Mouse (Mus musculus) heart, embryonic 10.5 days (tissue): ENCODE results near the gene Lgals2. TPM values are rescaled to one million over a fixed set of nuclear protein-coding genes. Genes with fewer than 3 reads are reported as not detected.

Source experiments
- DNase-seq: peaks from one replicate; pipeline ENCODE4 v3.0.0-alpha.2; 2017; ENCODE audit warnings: low spot score
- H3K27ac ChIP-seq: fragments of 300-500 bp; sonication (generic); 2 replicates; pipeline ENCODE4 v1.5.1; 2016; ENCODE audit warnings: mild to moderate bottlenecking
- H3K27me3 ChIP-seq: fragments of 300-500 bp; sonication (generic); 2 replicates; pipeline ENCODE4 v1.6.1; 2016; ENCODE audit warnings: mild to moderate bottlenecking; ENCODE audit not compliant: poor library complexity, insufficient read depth, severe bottlenecking
- H3K36me3 ChIP-seq: fragments of 300-500 bp; sonication (generic); 2 replicates; pipeline ENCODE4 v1.6.1; 2016; ENCODE audit warnings: mild to moderate bottlenecking, moderate library complexity
- H3K4me1 ChIP-seq: fragments of 300-500 bp; sonication (generic); 2 replicates; pipeline ENCODE4 v1.6.1; 2016; ENCODE audit warnings: mild to moderate bottlenecking
- H3K4me3 ChIP-seq: fragments of 300-500 bp; sonication (generic); 2 replicates; pipeline ENCODE4 v1.5.1; 2016; ENCODE audit warnings: mild to moderate bottlenecking, moderate library complexity
- H3K9me3 ChIP-seq: fragments of 300-500 bp; sonication (generic); 2 replicates; pipeline ENCODE4 v1.6.1; 2016; ENCODE audit warnings: mild to moderate bottlenecking, moderate library complexity
- WGBS: fragments of 180-500 bp; shearing (Covaris S2); methylation state at CpG from one replicate; pipeline ENCODE4 v1.1.7; 2016; 5-methylcytosine and 5-hydroxymethylcytosine counted together
- polyA plus RNA-seq: library from polyadenylated mRNA; unstranded; fragments of >200 nt; fragmentation: Nextera tagmentation; extraction: Ambion mirVana; gene quantifications from 2 replicates; pipeline ENCODE4 v1.2.1, GENCODE M21; 2016

The Lgals2 gene
- polyA plus RNA-seq = 2.2 TPM in 1 of 2 replicates, not detected in the other

DNA sequence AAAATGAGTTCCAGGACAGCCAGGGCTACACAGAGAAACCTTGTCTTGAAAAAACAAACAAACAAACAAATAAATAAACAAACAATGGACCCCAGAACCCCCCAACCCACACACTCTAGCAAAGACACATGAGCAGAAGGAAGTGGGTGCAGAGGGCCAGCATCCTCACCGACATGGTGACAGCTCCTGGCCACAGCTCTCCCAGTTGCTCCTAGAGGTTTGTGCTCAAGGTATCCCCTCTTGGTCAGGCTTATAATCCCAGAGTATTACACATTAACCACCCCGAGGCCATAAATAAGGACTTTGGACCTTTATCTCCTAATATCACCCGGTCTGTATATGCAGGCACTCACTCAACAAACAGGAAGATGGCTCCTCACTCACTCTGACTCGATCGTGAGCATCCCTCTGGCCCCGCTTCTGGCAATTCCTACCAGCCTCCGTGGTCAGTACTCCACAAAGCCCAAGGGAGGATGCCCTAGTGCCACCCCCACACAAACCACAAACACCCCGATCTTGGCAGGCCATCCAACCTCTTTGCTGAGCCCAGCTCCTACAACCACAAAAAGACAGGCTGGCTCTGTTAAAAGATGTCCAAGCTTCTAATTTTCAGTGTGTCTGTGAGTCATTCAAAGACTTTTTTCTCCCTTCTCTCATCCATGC lies at the start of gene Lgals2:
Gene Lgals2, minus strand, starts transcription at position 227 of the 663 bp plus-strand sequence.
- H3K9me3 ChIP-seq = no peaks in the 10 kb centered on the region
- no peaks in the 10 kb centered on the region for H3K36me3 ChIP-seq
- H3K27me3 ChIP-seq = 0 out of 2 replicates have a peak, but pooled peaks cover 4% of the 10 kb centered on the region
- no peak for DNase-seq
- H3K4me1 ChIP-seq = peaks cover 41% of the 10 kb centered on the region
- WGBS = 75% methylated on average over 8 of the region's 8 CpGs
- H3K4me3 ChIP-seq = no peak within 1 kb of the TSS
- H3K27ac ChIP-seq = no peak within 1 kb of the TSS

DNA sequence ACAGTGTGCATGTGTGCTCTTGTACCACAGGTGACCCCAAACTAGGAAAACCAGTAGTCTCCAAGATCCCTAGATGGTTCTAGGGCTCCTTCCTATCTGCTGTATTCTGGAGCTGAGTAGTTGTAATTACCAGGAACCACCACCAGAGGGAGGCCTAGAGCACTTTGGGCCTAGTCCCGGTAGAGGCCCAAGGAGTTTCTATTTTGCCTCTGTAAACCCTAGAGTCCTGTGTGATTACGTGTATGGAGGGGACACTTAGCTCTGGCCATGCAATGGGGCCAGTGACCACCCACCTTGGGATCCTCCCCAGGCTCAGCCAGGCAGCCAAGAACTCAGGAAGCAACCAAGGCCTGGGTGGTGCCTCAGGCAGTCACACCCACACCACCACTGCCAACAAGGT lies 47.9 kb upstream of the Lgals2 start:
- H3K36me3 ChIP-seq = peaks cover 67% of the 10 kb centered on the region
- H3K9me3 ChIP-seq = no peaks in the 10 kb centered on the region
- H3K4me1 ChIP-seq = peaks cover 37% of the 10 kb centered on the region
- H3K4me3 ChIP-seq = no peak overlapping the region
- H3K27ac ChIP-seq = no peak overlapping the region
- DNase-seq = no peak
- no peaks in the 10 kb centered on the region for H3K27me3 ChIP-seq
- 10% methylated on average over 2 of the region's 2 CpGs for WGBS

GRCm38 (mm10) chr15:78901422-78901789 lies 46.1 kb upstream of the Lgals2 start:
- peak overlapping the region; percentile 83 for H3K4me3 ChIP-seq
- WGBS = 54% methylated on average over 8 of the region's 8 CpGs
- DNase-seq = no peak
- H3K27ac ChIP-seq = peak overlapping the region; percentile 92
- no peaks in the 10 kb centered on the region for H3K9me3 ChIP-seq
- no peaks in the 10 kb centered on the region for H3K27me3 ChIP-seq
- peaks cover 49% of the 10 kb centered on the region for H3K36me3 ChIP-seq
- H3K4me1 ChIP-seq = peaks cover 56% of the 10 kb centered on the region

DNA sequence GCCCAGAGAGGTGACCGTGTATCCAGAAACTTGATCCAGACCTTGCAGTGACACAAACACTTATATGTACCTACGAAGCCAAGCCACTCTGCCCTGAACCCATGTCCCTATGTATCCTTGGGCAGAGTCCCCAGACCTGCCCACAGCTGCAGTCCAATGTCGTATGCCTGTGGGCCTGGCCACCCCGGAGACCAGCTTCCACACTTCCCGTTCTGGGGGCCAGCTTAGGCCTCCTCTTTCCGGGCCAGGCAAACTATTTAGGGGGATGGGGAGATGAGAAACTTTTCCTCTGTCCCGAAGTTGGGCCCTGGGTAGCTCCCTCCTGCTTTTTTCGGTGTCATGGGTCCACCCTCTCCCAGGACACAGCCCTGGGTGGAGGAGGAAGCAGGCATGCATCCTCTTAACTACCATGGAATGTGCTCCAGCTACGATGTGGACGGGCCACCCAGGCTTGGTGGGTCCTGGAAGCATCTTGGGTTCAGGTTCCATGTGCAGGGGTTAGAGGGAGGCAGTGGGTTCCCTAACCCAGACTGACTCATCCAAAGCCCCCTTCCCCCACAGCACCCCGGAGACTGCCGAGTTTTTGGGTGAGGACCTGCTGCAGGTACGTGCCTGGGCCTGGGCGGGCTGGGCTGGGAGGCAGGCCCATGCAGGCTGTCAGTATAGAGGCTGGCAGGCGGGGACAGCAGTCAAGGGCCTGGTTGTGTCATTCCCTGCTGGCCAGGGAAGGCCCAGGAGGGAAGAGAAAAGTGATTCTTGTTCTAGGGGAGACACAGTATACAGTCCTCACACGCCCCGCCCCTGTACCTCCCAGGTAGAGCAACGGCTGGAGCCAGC lies 45.5 kb upstream of the Lgals2 start:
- peaks cover 62% of the 10 kb centered on the region for H3K4me1 ChIP-seq
- H3K36me3 ChIP-seq = peaks cover 46% of the 10 kb centered on the region
- peak overlapping the region; percentile 92 for H3K27ac ChIP-seq
- WGBS = 17% methylated on average over 18 of the region's 18 CpGs
- H3K9me3 ChIP-seq = no peaks in the 10 kb centered on the region
- peak overlapping the region; percentile 83 for H3K4me3 ChIP-seq
- H3K27me3 ChIP-seq = no peaks in the 10 kb centered on the region
- DNase-seq = no peak

- Histone ChIP-seq H3K9me3 (no peaks in the 10 kb centered on the region), H3K4me3 (peak within 1 kb of the TSS; percentile 83), H3K27ac (peak within 1 kb of the TSS; percentile 92), H3K36me3 (peaks cover 41% of the 10 kb centered on the region), H3K4me1 (peaks cover 70% of the 10 kb centered on the region), H3K27me3 (no peaks in the 10 kb centered on the region)
- WGBS = under 1% methylated on average over 47 of the region's 47 CpGs
- peak; percentile 91 for DNase-seq
These were observed 44.6 kb upstream of the Lgals2 start, which contains the start of gene Sh3bp1 for GRCm38 (mm10) chr15:78899740-78900584. Sh3bp1 (plus strand) TSS chr15:78899768.

DNA sequence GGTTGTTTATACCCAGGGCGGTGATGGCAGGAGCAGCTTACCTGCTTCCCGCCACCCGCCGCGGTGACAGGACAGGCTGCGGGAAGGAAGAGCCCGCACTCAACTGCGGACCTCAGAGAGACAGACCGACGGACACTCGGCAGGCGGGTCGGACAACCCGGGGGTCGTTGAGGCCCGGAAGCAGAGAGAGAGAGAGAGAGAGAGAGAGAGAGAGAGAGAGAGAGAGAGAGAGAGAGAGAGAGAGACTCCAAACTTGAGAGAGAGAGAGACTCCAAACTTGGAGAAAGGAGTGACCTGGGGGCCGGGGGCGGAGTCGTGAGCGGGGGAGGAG lies 44.0 kb upstream of the Lgals2 start, which contains the start of gene Gm49510:
Gene Gm49510, plus strand, starts transcription at position 259 of the 331 bp plus-strand sequence.
- Histone ChIP-seq H3K27me3 (no peaks in the 10 kb centered on the region), H3K4me1 (peaks cover 76% of the 10 kb centered on the region), H3K27ac (peak within 1 kb of the TSS; percentile 92), H3K4me3 (peak within 1 kb of the TSS; percentile 83), H3K9me3 (no peaks in the 10 kb centered on the region), H3K36me3 (peaks cover 35% of the 10 kb centered on the region)
- 1% methylated on average over 20 of the region's 20 CpGs for WGBS
- DNase-seq = no peak

DNA sequence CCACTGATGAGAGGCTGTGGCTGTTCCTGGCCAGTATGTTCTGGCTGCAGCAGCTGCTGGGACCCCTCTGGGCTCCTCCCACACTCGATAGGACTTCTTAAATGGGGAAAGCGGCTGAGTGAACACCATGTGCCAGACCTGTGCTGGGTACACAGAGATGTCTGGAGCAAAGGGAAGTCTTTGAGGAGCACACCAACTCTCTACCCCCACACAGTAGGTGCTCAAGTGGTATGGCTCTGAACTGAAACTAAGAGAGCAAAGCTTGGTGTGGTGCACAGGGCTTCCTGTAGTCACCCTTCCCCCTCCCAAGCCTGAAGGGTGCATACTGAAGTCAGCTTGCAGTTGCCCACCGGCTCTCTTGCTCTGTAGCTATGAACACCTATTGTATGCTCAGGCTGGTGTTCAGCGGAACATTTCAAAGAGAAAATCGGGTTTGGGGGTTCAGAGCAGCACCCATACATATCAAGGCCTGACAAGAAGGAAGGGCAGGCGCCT lies 43.2 kb upstream of the Lgals2 start:
- Histone ChIP-seq H3K27me3 (no peaks in the 10 kb centered on the region), H3K9me3 (no peaks in the 10 kb centered on the region), H3K4me1 (peaks cover 84% of the 10 kb centered on the region), H3K36me3 (peaks cover 34% of the 10 kb centered on the region), H3K27ac (peak overlapping the region; percentile 92), H3K4me3 (peak overlapping the region; percentile 83)
- no peak for DNase-seq
- 36% methylated on average over 6 of the region's 6 CpGs for WGBS

DNA sequence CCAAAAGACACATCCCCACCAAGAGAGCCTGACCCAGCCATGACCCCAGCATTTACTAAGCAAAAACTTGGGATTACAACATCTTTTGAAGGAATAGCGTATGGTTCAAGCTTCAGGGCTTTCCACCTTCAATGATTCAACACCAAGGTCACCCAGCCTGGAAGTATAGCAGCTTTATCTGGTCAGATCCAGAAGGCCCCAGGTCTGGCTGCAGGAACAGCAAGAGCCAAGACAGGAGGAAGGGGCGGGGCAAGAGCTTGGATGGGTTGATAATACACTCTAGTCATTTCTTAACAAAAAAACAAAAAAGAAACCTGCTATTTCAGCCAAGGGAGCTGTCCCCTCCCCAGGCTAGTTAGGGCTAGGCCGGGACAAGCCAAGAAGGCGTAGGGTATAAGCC lies 42.2 kb upstream of the Lgals2 start:
- Histone ChIP-seq H3K36me3 (peaks cover 35% of the 10 kb centered on the region), H3K4me3 (no peak overlapping the region), H3K4me1 (peaks cover 91% of the 10 kb centered on the region), H3K27ac (peak overlapping the region; percentile 92), H3K27me3 (no peaks in the 10 kb centered on the region), H3K9me3 (no peaks in the 10 kb centered on the region)
- 74% methylated on average over 4 of the region's 4 CpGs for WGBS
- DNase-seq = no peak

- 76% methylated on average over 3 of the region's 3 CpGs for WGBS
- H3K4me3 ChIP-seq = no peak overlapping the region
- H3K4me1 ChIP-seq = peaks cover 93% of the 10 kb centered on the region
- no peaks in the 10 kb centered on the region for H3K9me3 ChIP-seq
- peak overlapping the region; percentile 92 for H3K27ac ChIP-seq
- H3K27me3 ChIP-seq = no peaks in the 10 kb centered on the region
- DNase-seq = peak; percentile 90
- peaks cover 38% of the 10 kb centered on the region for H3K36me3 ChIP-seq
These were observed 40.8 kb upstream of the Lgals2 start for GRCm38 (mm10) chr15:78896149-78896548.

- 75% methylated on average over 2 of the region's 2 CpGs for WGBS
- no peak for DNase-seq
- H3K9me3 ChIP-seq = no peaks in the 10 kb centered on the region
- peaks cover 42% of the 10 kb centered on the region for H3K36me3 ChIP-seq
- H3K27ac ChIP-seq = peak overlapping the region; percentile 92
- no peaks in the 10 kb centered on the region for H3K27me3 ChIP-seq
- H3K4me3 ChIP-seq = no peak overlapping the region
- peaks cover 93% of the 10 kb centered on the region for H3K4me1 ChIP-seq
These were observed 40.4 kb upstream of the Lgals2 start for GRCm38 (mm10) chr15:78895741-78896140.

DNA sequence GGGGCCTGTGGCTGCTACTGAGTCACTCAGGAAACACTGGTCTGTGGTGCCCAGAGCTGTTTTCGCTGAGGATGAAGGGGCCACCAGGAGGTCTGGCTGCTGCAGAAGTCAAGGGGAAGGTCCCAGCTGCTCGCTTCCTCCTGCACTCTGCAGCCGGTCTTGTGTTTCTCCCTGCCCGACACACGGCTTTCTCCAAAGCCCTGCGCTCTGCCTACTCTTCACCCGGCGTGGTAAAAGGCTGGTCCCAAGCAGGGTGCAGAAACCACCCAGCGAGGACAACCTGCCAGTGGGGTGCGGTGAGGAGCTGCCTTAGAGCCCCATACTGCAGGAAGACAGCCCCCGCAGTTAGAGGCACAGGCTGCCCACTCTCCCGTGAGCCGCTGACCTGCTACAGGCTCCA lies 39.4 kb upstream of the Lgals2 start:
- Histone ChIP-seq H3K9me3 (no peaks in the 10 kb centered on the region), H3K27me3 (no peaks in the 10 kb centered on the region), H3K4me3 (peak overlapping the region; percentile 12; the same call in 1 of the 2 replicates), H3K27ac (peak overlapping the region; percentile 92), H3K36me3 (peaks cover 49% of the 10 kb centered on the region), H3K4me1 (peaks cover 90% of the 10 kb centered on the region)
- no peak for DNase-seq
- WGBS = 69% methylated on average over 13 of the region's 13 CpGs

GRCm38 (mm10) chr15:78892440-78892839 lies 37.1 kb upstream of the Lgals2 start:
- Histone ChIP-seq H3K27me3 (no peaks in the 10 kb centered on the region), H3K4me3 (peak overlapping the region; percentile 22), H3K4me1 (peaks cover 90% of the 10 kb centered on the region), H3K27ac (peak overlapping the region; percentile 92), H3K36me3 (peaks cover 72% of the 10 kb centered on the region), H3K9me3 (no peaks in the 10 kb centered on the region)
- DNase-seq = peak; percentile 95
- whole genome bisulfite sequencing = 30% methylated on average over 7 of the region's 7 CpGs
